Mouse (Mus musculus) thymus, postnatal 36 days (tissue): ENCODE measurements around the gene Erp27.

ENCODE experiments used
- DNase-seq, 2 experiments: peaks; one replicate each; pipeline ENCODE4 v3.0.0; 2022; ENCODE audit warnings: mixed read lengths in 2 of 2

The Erp27 gene

DNA sequence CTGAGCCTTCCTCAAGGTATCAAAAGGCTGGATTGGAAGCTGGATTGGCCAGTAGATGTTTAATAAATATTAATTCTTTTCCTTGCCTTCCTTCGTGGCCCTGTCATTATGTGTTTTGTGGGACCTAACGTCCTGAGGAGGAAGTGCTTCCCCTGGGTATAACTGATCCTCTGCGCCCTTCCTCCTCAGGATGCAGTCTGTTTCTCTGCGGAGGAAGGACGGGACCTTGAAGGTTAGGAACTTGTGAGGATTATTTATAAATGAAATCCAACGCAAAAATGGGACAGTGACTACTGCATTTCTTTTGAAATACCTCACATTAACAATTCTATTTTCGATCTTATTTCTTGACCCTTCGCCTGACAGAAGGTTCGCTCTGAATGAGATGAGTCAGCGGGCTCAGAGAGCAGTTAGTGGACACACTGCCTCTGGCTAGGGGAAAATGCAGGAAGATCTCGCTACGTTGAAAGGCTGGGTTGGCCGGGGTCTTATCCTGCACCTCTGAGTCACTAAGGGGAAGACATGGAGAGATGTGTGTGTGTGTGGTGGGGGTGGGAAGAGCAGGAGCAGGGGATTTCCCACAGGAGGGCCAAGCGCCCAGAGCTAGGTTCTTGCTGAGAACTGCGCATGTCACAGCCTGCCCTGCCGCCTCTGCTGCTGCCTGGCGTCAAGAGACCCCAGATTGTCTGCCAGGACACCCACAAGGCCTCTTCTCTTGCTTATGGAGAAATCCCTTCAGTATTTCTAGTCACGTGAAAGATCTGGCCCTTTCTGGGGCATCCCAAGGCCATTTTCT, 16.5 kb upstream of the Erp27 start:
- peak; percentile 60 for DNase-seq

DNA sequence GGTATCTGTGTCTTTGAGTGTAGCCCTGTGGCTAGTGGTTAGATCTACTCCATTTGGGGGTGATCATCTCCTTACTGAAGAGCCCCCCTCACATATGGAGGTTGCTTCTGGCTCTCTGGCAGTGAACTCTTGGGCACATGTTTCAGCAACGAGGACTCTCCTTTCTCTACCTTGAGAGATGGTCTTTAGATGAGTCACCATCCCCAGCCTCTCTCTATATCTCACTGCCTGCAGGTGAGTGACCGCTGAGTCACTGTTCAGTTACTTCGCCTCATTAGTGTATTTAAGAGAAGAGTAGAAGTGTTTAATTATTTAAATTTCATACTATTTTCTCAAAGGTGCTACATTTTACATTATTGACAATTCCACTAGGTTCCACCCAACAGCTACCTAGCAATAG, 15.1 kb upstream of the Erp27 start:
- no peak for DNase-seq

DNA sequence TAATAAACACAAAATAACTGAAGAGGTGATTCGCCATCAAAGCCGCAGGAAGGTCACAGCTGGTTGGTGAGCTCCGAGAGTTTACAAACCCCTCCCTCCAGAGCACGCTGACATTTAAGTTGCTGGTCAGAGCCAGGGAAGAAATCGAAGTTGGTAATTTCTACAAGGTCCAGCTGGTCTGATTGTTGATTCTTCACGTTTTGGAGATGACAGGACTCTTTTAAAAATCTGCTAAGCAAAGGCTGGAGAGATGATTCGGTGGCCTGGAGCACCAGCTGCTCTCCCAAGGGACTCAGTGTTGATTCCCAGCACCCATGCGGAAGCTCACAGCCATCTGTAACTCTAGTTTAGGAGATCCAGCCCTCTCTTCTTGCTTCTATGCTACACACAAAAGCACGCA, 14.4 kb upstream of the Erp27 start:
- DNase-seq = no peak

DNA sequence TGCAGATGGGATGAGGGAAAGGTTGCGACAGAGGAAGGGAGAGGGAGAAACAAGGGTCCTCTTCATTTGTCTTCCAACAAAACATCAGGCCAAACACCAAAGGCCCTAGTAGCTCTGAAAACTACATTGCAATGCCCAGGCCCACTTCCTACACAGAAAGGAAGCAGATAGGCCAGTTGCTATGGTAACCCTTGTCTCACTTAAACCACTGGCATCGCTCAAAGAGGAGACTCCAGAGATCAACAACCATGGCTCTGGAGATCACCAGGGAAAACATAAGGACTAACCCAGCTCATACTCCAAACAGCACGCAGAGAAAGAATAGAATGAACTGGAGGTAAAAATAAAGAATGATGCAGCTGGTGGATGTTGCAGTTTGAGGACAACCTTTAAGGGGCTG, 13.3 kb upstream of the Erp27 start:
- no peak for DNase-seq

DNA sequence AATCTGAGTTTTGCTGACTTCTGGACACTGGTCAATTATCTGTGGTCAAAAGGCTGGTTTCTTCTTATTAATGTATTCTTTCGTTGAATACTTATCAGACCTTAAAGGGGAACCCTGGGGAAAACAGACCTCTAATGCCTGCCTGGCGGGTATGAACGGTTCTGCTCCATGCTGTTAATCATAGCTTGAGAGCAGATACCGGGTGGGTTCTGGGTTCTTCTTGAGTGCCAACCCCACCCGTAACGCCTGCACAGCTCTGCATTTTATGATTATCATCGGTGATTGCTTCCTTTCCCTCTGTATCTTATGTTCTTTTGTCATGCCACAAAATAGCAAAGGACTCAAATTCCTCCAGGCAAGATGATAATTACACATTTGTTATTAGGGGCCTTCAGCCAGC, 12.1 kb upstream of the Erp27 start:
- no peak for DNase-seq

DNA sequence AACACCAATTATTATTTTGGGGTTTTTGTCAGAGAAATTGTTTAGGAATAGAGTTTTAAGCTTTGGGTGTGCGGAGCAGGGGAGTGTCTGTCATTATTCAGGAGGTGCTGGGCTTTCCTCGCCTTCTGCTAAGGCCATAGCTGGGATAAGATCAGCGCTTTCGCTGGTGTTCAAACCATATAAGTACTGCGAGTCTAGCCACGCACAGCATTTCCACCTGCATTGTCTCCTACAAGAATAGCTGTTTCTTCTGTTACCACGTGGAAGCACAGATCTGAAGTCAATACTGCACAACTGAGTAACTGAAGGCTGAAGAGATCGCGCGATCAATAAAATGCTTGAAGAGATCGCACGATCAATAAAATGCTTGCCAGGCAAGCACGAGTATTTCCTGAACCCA, 9.3 kb upstream of the Erp27 start:
- no peak for DNase-seq

DNA sequence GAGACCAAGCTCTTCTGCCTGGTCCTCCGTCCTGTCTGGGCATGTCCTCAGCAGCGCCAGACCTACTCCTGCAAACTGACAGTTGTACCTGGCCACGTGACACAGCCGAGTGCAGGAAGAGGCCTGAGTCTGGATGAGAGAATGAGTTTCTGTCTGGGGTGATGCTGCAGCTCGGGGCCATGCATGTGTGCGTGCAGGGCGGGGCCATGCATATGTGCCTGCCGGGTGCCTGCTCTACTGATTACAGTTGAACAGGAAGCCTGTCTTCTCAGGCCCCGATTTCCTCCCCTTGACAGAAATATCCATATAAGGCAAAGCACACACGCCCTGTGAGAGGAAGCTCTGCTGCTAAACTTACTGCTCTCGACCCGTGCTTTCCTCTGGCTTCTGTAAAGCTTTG, 8.7 kb upstream of the Erp27 start:
- peak; percentile 81 to 90 for DNase-seq

DNA sequence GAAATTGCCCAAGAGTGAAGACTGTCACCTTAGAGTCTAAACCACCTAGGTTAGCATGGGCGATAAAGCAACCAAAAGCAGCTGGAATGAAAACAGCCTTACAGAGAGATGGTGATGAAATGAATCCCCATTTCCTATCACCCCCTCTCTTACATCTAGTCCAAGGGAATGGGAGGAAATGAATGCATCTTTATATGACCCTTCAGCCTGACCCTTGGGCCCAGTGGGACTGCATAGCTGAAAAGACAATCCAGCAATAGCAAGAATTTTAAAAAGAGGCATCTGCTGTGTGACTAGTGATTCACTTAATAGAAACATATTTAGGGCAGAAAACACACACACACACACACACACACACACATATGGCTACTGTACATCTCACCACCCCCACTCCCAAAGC, 5.6 kb upstream of the Erp27 start:
- no peak for DNase-seq

DNA sequence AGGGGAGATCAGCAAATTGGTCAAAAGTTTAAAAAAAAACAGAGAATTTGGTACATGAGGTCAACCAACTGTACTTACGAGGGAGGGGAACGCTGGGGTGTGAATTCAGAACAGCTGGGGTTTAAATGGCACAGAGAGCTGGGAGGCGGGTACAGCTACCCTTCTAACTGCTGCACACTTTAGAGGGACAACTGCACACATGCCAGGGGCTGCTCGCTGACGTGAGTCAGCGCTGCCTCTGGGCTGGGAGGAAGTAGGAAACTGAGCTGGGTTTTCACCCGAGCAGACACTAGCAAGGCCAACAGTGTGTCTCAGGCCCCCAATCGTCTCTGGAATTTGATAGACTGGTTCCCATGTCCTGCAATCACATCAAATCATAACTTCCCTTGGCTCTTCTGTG, 3.1 kb upstream of the Erp27 start:
- DNase-seq = peak; percentile 44 to 73

DNA sequence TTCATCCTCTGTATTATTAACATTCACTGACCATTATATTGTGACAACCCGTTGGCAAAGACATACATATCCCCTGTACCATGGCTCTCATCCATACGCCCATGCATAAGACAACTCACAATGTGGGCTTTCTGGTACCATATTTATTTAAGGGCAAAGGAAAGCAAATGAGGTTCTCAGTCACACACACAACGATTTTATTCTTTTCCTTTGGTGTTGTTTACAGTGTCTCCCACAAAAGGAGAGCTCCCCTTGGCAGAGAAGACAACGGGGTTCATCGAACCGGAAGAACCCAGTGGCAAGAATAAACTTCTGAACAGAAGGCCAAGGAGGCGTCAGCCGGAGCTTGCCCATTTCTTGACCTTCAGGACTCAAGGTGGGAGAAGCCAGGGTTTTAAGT, 1.6 kb upstream of the Erp27 start, which contains the start of gene Pde6h:
Gene Pde6h (plus strand): TSS at position 301 of the 400 bp plus-strand sequence.
- DNase-seq = no peak

DNA sequence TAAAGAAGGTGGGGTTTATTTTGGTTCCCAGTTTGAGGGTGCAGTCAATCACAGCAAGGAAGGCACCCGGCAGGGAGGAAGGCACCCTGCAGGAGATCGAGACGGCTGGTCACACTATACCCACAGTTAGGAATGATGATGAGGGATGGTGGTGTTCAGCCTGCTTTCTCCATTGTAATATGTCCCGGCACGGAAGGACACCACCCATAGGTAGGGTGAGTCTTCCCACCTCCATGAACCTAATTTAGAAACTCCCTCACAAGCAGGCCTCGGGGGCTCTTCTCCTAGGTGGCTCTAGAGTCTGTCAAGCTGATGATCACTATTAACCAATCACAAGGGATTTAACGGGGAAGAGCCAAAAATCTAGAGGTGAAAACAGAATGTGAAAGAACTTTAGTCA, 891 bp upstream of the Erp27 start:
- no peak for DNase-seq

DNA sequence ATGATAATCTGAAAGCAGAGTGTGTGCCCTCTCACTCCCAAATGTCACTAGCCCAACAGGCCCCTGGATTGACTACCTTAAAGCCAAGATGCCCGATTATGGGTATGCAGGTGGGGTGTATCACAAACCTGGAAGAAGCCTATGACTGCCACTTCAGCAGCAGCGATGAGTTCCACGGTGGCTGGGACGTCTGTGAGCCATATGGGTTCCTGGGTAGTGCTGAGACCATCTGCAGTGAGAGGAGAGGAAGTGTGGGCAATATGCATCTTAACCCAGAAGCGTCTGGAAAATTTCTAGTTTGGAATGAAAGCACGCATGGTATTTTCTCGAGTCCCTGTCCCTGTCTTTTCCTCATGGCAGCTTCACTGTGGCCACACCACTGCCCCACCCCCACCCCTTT, 379 bp downstream of the Erp27 start:
- DNase-seq = no peak

DNA sequence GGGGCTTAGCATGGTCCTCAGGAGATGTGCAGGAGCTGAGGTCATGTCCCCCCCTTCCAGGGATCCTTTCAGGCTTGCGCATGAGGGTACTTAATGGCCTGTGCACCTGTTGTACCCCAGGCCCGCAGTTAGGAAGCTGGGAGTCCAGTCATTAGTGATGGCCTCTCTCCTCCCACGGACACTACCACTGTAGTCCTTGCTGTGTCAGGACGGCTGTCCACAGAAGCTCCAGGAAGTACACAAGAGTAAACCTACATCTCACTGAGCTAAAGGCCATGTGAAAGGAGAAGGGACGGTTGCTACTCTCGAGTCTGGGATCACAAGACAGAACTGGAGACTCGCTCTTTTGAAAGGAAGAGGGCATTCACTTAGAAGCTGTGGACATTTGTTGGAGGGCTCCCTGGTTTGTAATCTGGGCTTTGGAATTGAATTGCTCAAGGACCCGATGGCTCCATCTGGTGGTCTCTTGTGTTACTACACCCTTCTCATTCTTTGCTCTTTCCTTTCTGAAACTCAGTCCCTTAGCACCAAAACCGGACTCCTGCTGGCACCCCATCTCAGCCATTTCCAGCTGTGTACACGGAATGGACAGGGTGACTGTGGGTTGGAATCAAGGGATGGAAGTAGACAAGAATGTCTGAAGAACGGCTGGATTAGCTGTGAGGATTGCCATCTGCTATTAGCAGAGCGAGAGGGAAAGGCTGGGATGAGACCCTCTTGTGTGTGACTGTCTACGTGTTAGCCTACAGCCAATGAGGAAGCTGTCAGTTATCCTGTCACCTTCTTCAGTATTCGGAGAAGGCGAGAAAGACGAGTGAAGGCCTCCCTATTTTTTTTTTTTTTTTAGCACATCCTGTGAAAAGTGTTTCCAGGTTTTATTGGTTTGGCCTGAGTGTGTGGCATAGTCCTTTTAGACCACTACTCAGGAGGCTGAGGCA, 1.4 kb downstream of the Erp27 start:
- peak; percentile 36 to 56 for DNase-seq

DNA sequence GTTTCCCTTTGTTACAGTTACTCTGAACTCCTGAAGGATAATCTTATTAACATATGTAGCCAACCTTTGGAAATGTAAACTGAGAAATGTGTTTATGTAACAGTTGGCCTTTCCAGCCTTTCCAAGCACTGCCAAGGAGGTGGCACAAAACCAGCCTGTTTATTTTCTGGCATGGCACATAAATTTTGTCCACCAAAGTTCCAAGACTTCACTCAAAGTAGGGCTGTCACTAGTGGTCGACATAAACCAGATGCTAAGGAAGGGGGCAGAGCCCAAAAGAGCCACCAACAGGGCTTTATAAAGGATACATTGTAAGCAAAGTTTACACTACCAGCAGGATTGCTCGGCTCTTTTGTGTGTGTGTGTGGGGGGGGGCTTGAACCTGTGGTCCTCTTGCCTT, 4.1 kb downstream of the Erp27 start:
- no peak for DNase-seq

DNA sequence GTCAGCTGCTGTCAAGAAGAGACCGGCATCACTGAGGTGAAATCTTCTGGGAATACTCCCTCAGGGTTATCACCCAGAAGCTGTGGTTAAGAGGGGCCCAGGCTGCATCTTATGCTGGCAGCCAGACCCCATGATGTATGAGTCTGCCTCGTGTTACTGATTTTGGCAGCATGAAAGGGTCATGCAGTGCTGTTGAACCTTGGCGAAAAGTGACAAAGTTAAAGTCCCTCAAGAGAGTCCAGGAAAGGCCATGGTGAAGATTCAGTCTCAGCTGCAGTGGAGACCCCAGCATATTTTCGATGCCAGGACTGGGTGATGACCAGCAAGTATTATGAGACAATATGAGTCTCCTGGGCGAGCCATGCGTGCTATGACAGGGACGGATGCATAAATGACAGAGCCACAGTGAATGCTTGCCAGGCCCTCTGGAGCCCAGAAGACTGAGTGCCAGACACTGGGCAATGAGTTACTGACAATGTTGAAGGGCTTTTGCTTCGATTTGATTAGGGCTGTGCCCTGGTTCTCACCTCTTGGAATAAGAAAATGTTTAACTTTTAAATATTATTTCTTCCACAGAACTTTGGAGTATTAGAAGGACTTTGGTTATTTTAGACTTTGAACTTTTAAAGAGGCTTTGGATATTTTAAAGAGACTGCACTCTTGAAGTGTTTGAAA, 6.1 kb downstream of the Erp27 start:
- DNase-seq = no peak

DNA sequence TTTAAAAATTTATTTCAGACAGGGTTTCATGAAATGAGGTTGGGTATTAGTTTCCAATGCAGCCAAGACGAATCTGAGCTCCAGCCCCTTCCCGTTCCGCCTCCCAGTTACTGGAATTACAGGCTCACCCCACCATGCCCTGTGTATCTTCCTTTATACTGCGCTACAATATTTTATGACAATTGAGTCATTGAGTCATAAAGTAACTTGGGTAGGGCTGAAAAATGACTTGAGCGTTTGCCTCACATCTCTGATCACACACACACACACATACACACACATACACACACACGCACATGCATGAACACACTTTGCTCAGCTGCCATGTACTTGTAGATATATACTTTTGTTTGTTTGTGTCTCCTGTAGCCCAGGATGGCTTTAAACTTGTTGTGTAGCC, 7.7 kb downstream of the Erp27 start:
- no peak for DNase-seq

DNA sequence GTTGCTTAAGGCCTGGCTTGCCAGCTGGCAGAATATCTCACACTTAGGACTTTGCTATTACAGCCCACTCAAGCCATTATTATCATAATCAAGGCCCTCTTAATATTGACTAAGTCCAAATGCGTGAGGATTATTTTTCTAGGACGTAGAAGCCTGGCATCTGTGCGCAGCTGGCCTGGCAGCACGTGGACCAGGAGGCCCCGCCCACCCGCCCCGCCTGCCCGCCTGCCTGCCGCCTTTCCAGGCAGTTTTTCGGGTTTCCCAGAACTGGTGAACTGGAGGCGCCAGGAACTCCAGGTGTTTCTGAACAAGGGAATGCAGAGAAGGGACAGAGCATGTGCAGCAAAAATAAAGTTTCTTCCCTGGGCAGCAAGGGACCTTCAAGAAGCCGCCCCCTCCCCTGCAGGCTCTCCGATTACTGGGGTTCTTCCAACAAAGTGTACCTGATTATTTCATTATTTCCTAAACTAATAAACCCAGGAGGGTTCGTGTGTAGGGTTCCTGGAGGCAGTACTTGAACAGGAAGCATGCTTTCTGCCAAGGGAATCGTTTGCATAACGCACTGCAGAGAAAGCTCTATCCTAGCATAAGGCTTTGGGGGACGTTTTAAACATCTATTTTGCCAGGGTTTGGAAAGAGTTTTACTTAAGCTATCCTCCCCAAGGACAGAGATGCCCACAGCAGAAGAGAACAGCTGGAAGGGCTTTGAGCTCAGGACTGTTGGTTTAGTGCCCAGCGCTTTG, 8.4 kb downstream of the Erp27 start:
- DNase-seq = no peak

DNA sequence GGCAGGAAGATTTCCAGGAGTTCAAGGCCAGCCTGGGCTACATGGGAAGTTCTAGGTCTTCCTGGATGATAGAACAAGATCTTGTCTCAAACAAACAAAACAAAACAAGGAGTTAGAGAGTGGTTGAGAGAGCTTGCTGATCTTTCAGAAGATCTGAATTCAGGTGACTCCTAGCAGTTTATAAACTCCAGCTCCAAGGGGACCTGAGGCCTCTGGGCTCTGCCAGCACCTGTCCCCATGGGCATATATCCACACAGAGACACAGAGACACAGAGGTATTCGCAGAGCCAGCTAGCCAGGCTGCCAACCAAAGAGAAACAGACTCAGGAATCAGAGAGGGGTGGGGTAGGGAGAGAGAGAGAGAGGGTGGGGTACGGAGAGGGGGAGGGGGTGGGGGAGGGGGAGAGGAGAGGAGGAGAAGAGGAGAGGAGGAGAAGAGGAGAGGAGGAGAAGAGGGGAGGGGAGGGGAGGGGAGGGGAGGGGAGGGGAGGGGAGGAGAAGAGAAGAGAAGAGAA, 9.2 kb downstream of the Erp27 start:
- no peak for DNase-seq

DNA sequence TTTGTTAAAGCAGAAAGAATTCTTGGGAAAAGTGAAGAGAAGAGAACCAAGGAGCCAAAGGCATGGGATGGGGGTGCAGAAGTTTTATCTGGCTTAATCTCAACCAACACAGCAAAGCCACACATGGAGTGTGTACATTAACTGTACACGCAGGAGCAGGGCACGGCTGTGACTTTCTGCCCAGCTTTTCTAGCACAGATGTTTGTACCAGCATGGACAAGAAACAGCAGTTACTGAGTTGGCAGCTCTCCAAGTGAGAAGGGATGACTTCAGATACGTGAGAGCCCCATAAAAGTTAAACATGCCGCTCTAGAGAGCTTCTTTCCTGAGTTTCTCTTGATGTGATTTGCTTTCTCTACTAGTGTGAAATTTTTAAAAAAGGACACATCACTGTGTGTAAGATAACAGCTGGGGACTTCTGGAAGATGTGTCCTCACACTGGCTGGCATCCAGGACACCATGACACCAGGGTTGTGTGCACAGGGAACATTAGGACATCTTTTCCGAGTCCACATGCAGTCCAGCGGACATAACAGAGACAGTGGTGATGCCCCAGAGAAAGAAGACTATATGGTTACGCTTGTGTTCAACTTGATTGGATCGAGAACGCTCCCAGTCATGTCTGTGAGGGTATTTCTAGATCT, 11.6 kb downstream of the Erp27 start:
- DNase-seq = no peak

DNA sequence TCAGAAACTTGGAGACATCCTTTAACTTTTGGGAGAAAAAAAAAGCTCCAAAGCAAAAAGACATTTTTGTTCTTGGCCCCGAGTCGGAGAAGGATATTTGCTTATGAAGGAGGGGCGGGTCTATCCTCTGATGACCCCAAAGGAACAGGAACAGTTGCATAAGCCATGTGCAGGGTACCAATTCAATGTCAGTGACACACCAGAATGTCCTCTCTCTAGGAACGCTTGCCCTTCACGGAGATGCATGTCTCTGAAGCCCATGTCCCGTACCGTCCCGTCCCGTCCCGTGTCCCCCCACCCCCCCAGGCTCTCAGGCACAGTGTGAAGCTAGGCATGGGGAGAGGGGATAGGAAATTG, 15.1 kb downstream of the Erp27 start:
- DNase-seq = no peak

DNA sequence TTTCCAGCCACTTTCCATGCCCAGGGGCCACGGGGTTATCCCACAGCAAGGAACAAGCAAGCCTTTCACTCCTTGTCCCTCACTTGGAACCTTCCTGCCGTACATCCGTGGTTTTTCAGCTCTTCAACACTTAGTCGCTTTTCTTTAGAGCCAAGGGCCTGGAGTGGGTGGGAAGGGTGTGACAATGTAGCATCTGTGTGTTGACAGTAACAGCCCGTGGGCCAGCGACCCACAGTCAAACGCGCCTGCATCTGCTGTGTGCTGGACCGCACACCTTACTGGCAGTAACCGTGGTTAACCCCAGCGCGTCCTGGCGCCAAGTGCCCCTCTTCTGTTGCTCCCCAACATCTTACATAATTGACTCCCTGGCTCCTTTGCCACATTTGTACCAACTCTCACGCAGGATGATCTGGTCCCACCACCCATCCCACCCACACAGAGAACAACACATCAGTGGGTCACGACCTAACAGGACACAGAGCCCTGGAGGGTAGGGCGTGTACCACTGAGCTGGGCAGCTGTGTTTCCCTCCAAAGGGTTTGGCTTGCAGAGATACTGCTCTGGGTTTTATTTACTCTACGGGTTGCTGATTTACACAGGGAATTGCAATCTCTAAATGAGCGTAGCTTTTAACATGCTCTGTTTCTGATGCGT, 15.6 kb downstream of the Erp27 start:
- DNase-seq = no peak
